Mouse (Mus musculus): ENCODE measurements at regions not wholly inside any gene's neighbourhood (a gene's known extent, or its start where the extent isn't known, plus 50 kb on each side); places are given as distances from the start of the nearest gene placed in this dataset.
A peak's percentile ranks its signal among the peaks of the same experiment; 100 is the strongest.

GRCm38 (mm10) chr9:118404867-118405266 lies 73.1 kb upstream of the Eomes start:
- no peak overlapping the region for H3K9ac ChIP-seq (ENCODE audit: insufficient read depth, low read depth, low read length, poor library complexity, severe bottlenecking)
- peaks cover 3 to 10% of the 10 kb centered on the region in 2 experiments; a peak in 2 of 4 replicates for H3K4me1 ChIP-seq (ENCODE audit: control insufficient read depth in 2 of 2, insufficient read depth in 2 of 2, low read length in 2 of 2, poor library complexity in 1 of 2)
- TF ChIP-seq MAFK (IDR thresholded peaks at IDR 0.05; ENCODE audit: insufficient read depth, low read depth, low read length) (no peak), ZNF384 (IDR thresholded peaks at IDR 0.05; ENCODE audit: low read depth, low read length) (no peak), HCFC1 (IDR thresholded peaks at IDR 0.05; ENCODE audit: borderline replicate concordance, insufficient read depth, low read length) (no peak), CHD2 (IDR thresholded peaks at IDR 0.05; ENCODE audit: low read depth, low read length) (no peak), ZC3H11A (IDR thresholded peaks at IDR 0.05; ENCODE audit: borderline replicate concordance, low read depth, low read length) (no peak)
- in situ Hi-C loops (cut with MboI; ENCODE audit: low sequenced_read_pairs in 2 of 2, unreplicated experiment in 2 of 2), result no loop called here
- DNase-seq (ENCODE audit: low read depth, low spot score), result peak; percentile 68
- no peak overlapping the region for H3K27ac ChIP-seq (ENCODE audit: insufficient read depth, low read depth, low read length, poor library complexity, severe bottlenecking)
- no peaks in the 10 kb centered on the region for H3K9me3 ChIP-seq (ENCODE audit: control insufficient read depth, insufficient read depth, low read depth, low read length)
- peaks cover 15% of the 10 kb centered on the region; the same call in 1 of the 2 replicates for H3K36me3 ChIP-seq (ENCODE audit: control insufficient read depth, insufficient read depth, low read length, poor library complexity, severe bottlenecking)
- peak overlapping the region; percentile 20 to 64; a peak in 3 of 4 replicates for H3K4me3 ChIP-seq (ENCODE audit: insufficient read depth in 1 of 2, low read depth in 1 of 2, low read length in 2 of 2, poor library complexity in 1 of 2, severe bottlenecking in 1 of 2)

GRCm38 (mm10) chr9:118405926-118406518 lies 72.0 kb upstream of the Eomes start:
- Histone ChIP-seq H3K4me1 (ENCODE audit: control insufficient read depth in 2 of 2, insufficient read depth in 2 of 2, low read length in 2 of 2, poor library complexity in 1 of 2) (peaks cover 3 to 10% of the 10 kb centered on the region in 2 experiments; a peak in 2 of 4 replicates), H3K36me3 (ENCODE audit: control insufficient read depth, insufficient read depth, low read length, poor library complexity, severe bottlenecking) (peaks cover 14% of the 10 kb centered on the region; the same call in 1 of the 2 replicates), H3K4me3 (ENCODE audit: insufficient read depth in 1 of 2, low read depth in 1 of 2, low read length in 2 of 2, poor library complexity in 1 of 2, severe bottlenecking in 1 of 2) (peak overlapping the region; percentile 64 to 65), H3K27ac (ENCODE audit: insufficient read depth, low read depth, low read length, poor library complexity, severe bottlenecking) (peak overlapping the region; percentile 74), H3K9ac (ENCODE audit: insufficient read depth, low read depth, low read length, poor library complexity, severe bottlenecking) (peak overlapping the region; percentile 72), H3K9me3 (ENCODE audit: control insufficient read depth, insufficient read depth, low read depth, low read length) (no peaks in the 10 kb centered on the region)
- DNase-seq (ENCODE audit: low read depth, low spot score), result peak; percentile 72
- in situ Hi-C loops (cut with MboI; ENCODE audit: low sequenced_read_pairs in 2 of 2, unreplicated experiment in 2 of 2), result no loop called here
- TF ChIP-seq CHD2 (IDR thresholded peaks at IDR 0.05; ENCODE audit: low read depth, low read length), result peak; percentile 64; the same call in 1 of the 2 replicates
- no peak for TF ChIP-seq HCFC1 (IDR thresholded peaks at IDR 0.05; ENCODE audit: borderline replicate concordance, insufficient read depth, low read length)

- H3K9ac ChIP-seq (ENCODE audit: insufficient read depth, low read depth, low read length, poor library complexity, severe bottlenecking), result no peak overlapping the region
Observed at GRCm38 (mm10) chr9:118416032-118416431, 62.0 kb upstream of the Eomes start.

GRCm38 (mm10) chr9:118416475-118416874 lies 61.5 kb upstream of the Eomes start:
- no peaks in the 10 kb centered on the region for H3K4me1 ChIP-seq (ENCODE audit: control insufficient read depth in 2 of 2, insufficient read depth in 2 of 2, low read length in 2 of 2, poor library complexity in 1 of 2)
- DNase-seq (ENCODE audit: low read depth, low spot score), result no peak
- no peaks in the 10 kb centered on the region for H3K36me3 ChIP-seq (ENCODE audit: control insufficient read depth, insufficient read depth, low read length, poor library complexity, severe bottlenecking)
- H3K9ac ChIP-seq (ENCODE audit: insufficient read depth, low read depth, low read length, poor library complexity, severe bottlenecking), result no peak overlapping the region
- in situ Hi-C loops (cut with MboI; ENCODE audit: low sequenced_read_pairs in 2 of 2, unreplicated experiment in 2 of 2), result no loop called here
- no peaks in the 10 kb centered on the region for H3K9me3 ChIP-seq (ENCODE audit: control insufficient read depth, insufficient read depth, low read depth, low read length)
- no peak overlapping the region for H3K4me3 ChIP-seq (ENCODE audit: insufficient read depth in 1 of 2, low read depth in 1 of 2, low read length in 2 of 2, poor library complexity in 1 of 2, severe bottlenecking in 1 of 2)
- no peak for TF ChIP-seq ZC3H11A (IDR thresholded peaks at IDR 0.05; ENCODE audit: borderline replicate concordance, low read depth, low read length)
- no peak for TF ChIP-seq ZNF384 (IDR thresholded peaks at IDR 0.05; ENCODE audit: low read depth, low read length)
- no peak for TF ChIP-seq MAFK (IDR thresholded peaks at IDR 0.05; ENCODE audit: insufficient read depth, low read depth, low read length)
- TF ChIP-seq CHD2 (IDR thresholded peaks at IDR 0.05; ENCODE audit: low read depth, low read length), result no peak
- TF ChIP-seq HCFC1 (IDR thresholded peaks at IDR 0.05; ENCODE audit: borderline replicate concordance, insufficient read depth, low read length), result no peak
- no peak overlapping the region for H3K27ac ChIP-seq (ENCODE audit: insufficient read depth, low read depth, low read length, poor library complexity, severe bottlenecking)

More at GRCm38 (mm10) chr9:118416032-118416431, 62.0 kb upstream of the Eomes start:
- H3K4me3 ChIP-seq (ENCODE audit: insufficient read depth in 1 of 2, low read depth in 1 of 2, low read length in 2 of 2, poor library complexity in 1 of 2, severe bottlenecking in 1 of 2), result no peak overlapping the region
- H3K9me3 ChIP-seq (ENCODE audit: control insufficient read depth, insufficient read depth, low read depth, low read length), result no peaks in the 10 kb centered on the region
- no peaks in the 10 kb centered on the region for H3K36me3 ChIP-seq (ENCODE audit: control insufficient read depth, insufficient read depth, low read length, poor library complexity, severe bottlenecking)
- in situ Hi-C loops (cut with MboI; ENCODE audit: low sequenced_read_pairs in 2 of 2, unreplicated experiment in 2 of 2), result no loop called here
- DNase-seq (ENCODE audit: low read depth, low spot score), result no peak
- no peak for TF ChIP-seq ZC3H11A (IDR thresholded peaks at IDR 0.05; ENCODE audit: borderline replicate concordance, low read depth, low read length)
- no peak for TF ChIP-seq CHD2 (IDR thresholded peaks at IDR 0.05; ENCODE audit: low read depth, low read length)
- no peak for TF ChIP-seq ZNF384 (IDR thresholded peaks at IDR 0.05; ENCODE audit: low read depth, low read length)
- no peak overlapping the region for H3K27ac ChIP-seq (ENCODE audit: insufficient read depth, low read depth, low read length, poor library complexity, severe bottlenecking)
- H3K4me1 ChIP-seq (ENCODE audit: control insufficient read depth in 2 of 2, insufficient read depth in 2 of 2, low read length in 2 of 2, poor library complexity in 1 of 2), result no peaks in the 10 kb centered on the region

GRCm38 (mm10) chr9:118424344-118424743 lies 53.7 kb upstream of the Eomes start:
- no peaks in the 10 kb centered on the region for H3K9me3 ChIP-seq (ENCODE audit: control insufficient read depth, insufficient read depth, low read depth, low read length)
- DNase-seq (ENCODE audit: low read depth, low spot score), result no peak
- TF ChIP-seq ZC3H11A (IDR thresholded peaks at IDR 0.05; ENCODE audit: borderline replicate concordance, low read depth, low read length), result no peak
- TF ChIP-seq MAFK (IDR thresholded peaks at IDR 0.05; ENCODE audit: insufficient read depth, low read depth, low read length), result no peak
- in situ Hi-C loops (cut with MboI; ENCODE audit: low sequenced_read_pairs in 2 of 2, unreplicated experiment in 2 of 2), result no loop called here
- H3K36me3 ChIP-seq (ENCODE audit: control insufficient read depth, insufficient read depth, low read length, poor library complexity, severe bottlenecking), result no peaks in the 10 kb centered on the region
- no peak overlapping the region for H3K9ac ChIP-seq (ENCODE audit: insufficient read depth, low read depth, low read length, poor library complexity, severe bottlenecking)
- peaks cover 0 to 3% of the 10 kb centered on the region in 2 experiments; a peak in 1 of 4 replicates for H3K4me1 ChIP-seq (ENCODE audit: control insufficient read depth in 2 of 2, insufficient read depth in 2 of 2, low read length in 2 of 2, poor library complexity in 1 of 2)
- no peak overlapping the region for H3K4me3 ChIP-seq (ENCODE audit: insufficient read depth in 1 of 2, low read depth in 1 of 2, low read length in 2 of 2, poor library complexity in 1 of 2, severe bottlenecking in 1 of 2)
- H3K27ac ChIP-seq (ENCODE audit: insufficient read depth, low read depth, low read length, poor library complexity, severe bottlenecking), result no peak overlapping the region
